Mouse (Mus musculus) embryonic facial prominence, embryonic 14.5 days (tissue): ENCODE results near the gene Eif1ax. TPM values are rescaled to one million over a fixed set of nuclear protein-coding genes. Genes with fewer than 3 reads are reported as not detected.
"Not testable (repeated sequence)": the region's sequence is repeated elsewhere in the genome, so short reads cannot be mapped to it uniquely, and the experiment has no call there.

ENCODE experiments used
- ATAC-seq: fragments of 200-750 bp; cut with Nextera tagmentation; 2 replicates; pipeline ENCODE4 v1.8.0; 2017; ENCODE audit warnings: low read depth, moderate number of reproducible peaks, moderate TSS enrichment
- DNase-seq: peaks from one replicate; pipeline ENCODE4 v3.0.0-alpha.2; 2015; ENCODE audit warnings: low spot score
- H3K27ac ChIP-seq: fragments of 300-500 bp; sonication (generic); replicated peaks from 2 replicates; pipeline ENCODE4 v1.5.1; 2014; ENCODE audit warnings: low read depth, mild to moderate bottlenecking, low read length, moderate library complexity
- H3K27me3 ChIP-seq: fragments of 300-500 bp; sonication (generic); replicated peaks from 2 replicates; pipeline ENCODE4 v1.6.1; 2014; ENCODE audit warnings: low read length; ENCODE audit not compliant: control insufficient read depth, insufficient read depth
- H3K36me3 ChIP-seq: fragments of 300-500 bp; sonication (generic); 2 replicates; pipeline ENCODE4 v1.6.1; 2014; ENCODE audit warnings: low read length, mixed read lengths; ENCODE audit not compliant: control insufficient read depth, insufficient read depth
- H3K4me1 ChIP-seq: fragments of 300-500 bp; sonication (generic); 2 replicates; pipeline ENCODE4 v1.6.1; 2014; ENCODE audit warnings: antibody characterized with exemption, low read length; ENCODE audit not compliant: control insufficient read depth, insufficient read depth
- H3K4me2 ChIP-seq: fragments of 300-500 bp; sonication (generic); 2 replicates; pipeline ENCODE4 v1.6.1; 2014; ENCODE audit warnings: low read depth, mild to moderate bottlenecking, low read length, moderate library complexity, mixed read lengths
- H3K4me3 ChIP-seq: fragments of 300-500 bp; sonication (generic); 2 replicates; pipeline ENCODE4 v1.5.1; 2014; ENCODE audit warnings: low read depth, mild to moderate bottlenecking, low read length
- H3K9ac ChIP-seq: fragments of 300-500 bp; sonication (generic); 2 replicates; pipeline ENCODE4 v1.6.1; 2014; ENCODE audit warnings: low read depth, mild to moderate bottlenecking, low read length, moderate library complexity, mixed read lengths
- H3K9me3 ChIP-seq: fragments of 300-500 bp; sonication (generic); 2 replicates; pipeline ENCODE4 v1.6.1; 2016; ENCODE audit warnings: low read length; ENCODE audit not compliant: control insufficient read depth
- WGBS: fragments of 180-500 bp; shearing (Covaris S2); extraction: QIAGEN DNeasy Blood & Tissue Kit; methylation state at CpG from one replicate; pipeline ENCODE4 v1.1.7; 2014; 5-methylcytosine and 5-hydroxymethylcytosine counted together
- polyA plus RNA-seq: library from polyadenylated mRNA; unstranded; fragments of >200 nt; fragmentation: Nextera tagmentation; extraction: Ambion mirVana; gene quantifications from 2 replicates; pipeline ENCODE4 v1.2.1, GENCODE M21; 2014

The Eif1ax gene
- polyA plus RNA-seq, 1 experiment from 2014 or later = 118 TPM

GRCm38 (mm10) chrX:159414130-159414828, 42.3 kb downstream of the Eif1ax start, which contains the start of gene Map7d2:
Gene Map7d2 (plus strand): TSS chrX:159414572.
- Histone ChIP-seq H3K27ac (no peak within 1 kb of the TSS), H3K4me1 (no peaks in the 10 kb centered on the region), H3K9me3 (no peaks in the 10 kb centered on the region), H3K4me3 (peak within 1 kb of the TSS; percentile 51), H3K36me3 (no peaks in the 10 kb centered on the region), H3K27me3 (peaks cover 32% of the 10 kb centered on the region), H3K9ac (peak within 1 kb of the TSS; percentile 42; the same call in 1 of the 2 replicates), H3K4me2 (peak within 1 kb of the TSS; percentile 91)
- DNase-seq (peak; percentile 17), ATAC-seq (peak; percentile 88)
- WGBS = 25% methylated on average over 16 of the region's 83 CpGs

- Histone ChIP-seq H3K4me1 (no peaks in the 10 kb centered on the region), H3K4me3 (peak overlapping the region; percentile 51), H3K27me3 (peaks cover 32% of the 10 kb centered on the region), H3K4me2 (peak overlapping the region; percentile 91), H3K9ac (peak overlapping the region; percentile 42; the same call in 1 of the 2 replicates), H3K9me3 (no peaks in the 10 kb centered on the region), H3K27ac (no peak overlapping the region), H3K36me3 (no peaks in the 10 kb centered on the region)
- DNase-seq (no peak), ATAC-seq (peak; percentile 30)
- WGBS = 24% methylated on average over 24 of the region's 65 CpGs
These were observed 43.1 kb downstream of the Eif1ax start for GRCm38 (mm10) chrX:159414829-159415673.

- H3K27ac ChIP-seq, H3K4me2 ChIP-seq, ATAC-seq, H3K9ac ChIP-seq, H3K4me1 ChIP-seq, H3K9me3 ChIP-seq, H3K36me3 ChIP-seq, H3K27me3 ChIP-seq, H3K4me3 ChIP-seq, DNase-seq: not testable (repeated sequence)
- 80% methylated on average over 3 of the region's 3 CpGs for WGBS
These were observed 58.5 kb downstream of the Eif1ax start for GRCm38 (mm10) chrX:159430507-159430906.

Other genes starting within 250 kb of the Eif1ax start
- 9.2 and 11.1 TPM in 2 replicates for gene Rps6ka3, start 161.9 kb upstream of the Eif1ax start, polyA plus RNA-seq
- 3.2 and 4.5 TPM in 2 replicates for gene Map7d2, start 42.4 kb downstream of the Eif1ax start, polyA plus RNA-seq
- gene Bclaf3, start 154.5 kb downstream of the Eif1ax start, polyA plus RNA-seq = 16.2 and 16.9 TPM in 2 replicates